Mouse (Mus musculus): ENCODE results near the gene Btg4.

GRCm38 (mm10) chr9:51137836-51138235 is 77.1 kb downstream of the Btg4 start:
- TF ChIP-seq CTCF (conservative IDR thresholded peaks at IDR 0.05; ENCODE audit: insufficient read depth, insufficient read length, low read depth, low read length) (no peak), POLR2A (IDR thresholded peaks at IDR 0.05; ENCODE audit: low read depth, low read length) (no peak)
